Mouse (Mus musculus): ENCODE measurements at regions not wholly inside any gene's neighbourhood (a gene's known extent, or its start where the extent isn't known, plus 50 kb on each side); places are given as distances from the start of the nearest gene placed in this dataset.
A peak's percentile ranks its signal among the peaks of the same experiment; 100 is the strongest.

- no peak for DNase-seq
Observed at GRCm38 (mm10) chr6:98597612-98598011, 255.1 kb upstream of the Gm765 start.

GRCm38 (mm10) chr6:98590989-98591388 lies 248.4 kb upstream of the Gm765 start:
- no peak for DNase-seq

- no peak for DNase-seq
Observed at GRCm38 (mm10) chr6:98588979-98589378, 246.4 kb upstream of the Gm765 start.

GRCm38 (mm10) chr6:98584541-98584940 lies 242.0 kb upstream of the Gm765 start:
- DNase-seq = no peak

GRCm38 (mm10) chr6:98582826-98583225 lies 240.3 kb upstream of the Gm765 start:
- DNase-seq = no peak

GRCm38 (mm10) chr6:98575227-98575626 lies 232.7 kb upstream of the Gm765 start:
- no peak for DNase-seq

GRCm38 (mm10) chr6:98555702-98556101 lies 213.1 kb upstream of the Gm765 start:
- no peak for DNase-seq

GRCm38 (mm10) chr6:98553922-98554321 lies 211.4 kb upstream of the Gm765 start:
- DNase-seq = no peak

- no peak for DNase-seq
Observed at GRCm38 (mm10) chr6:98551781-98552180, 209.2 kb upstream of the Gm765 start.

- DNase-seq = no peak
Observed at GRCm38 (mm10) chr6:98526882-98527440, 184.4 kb upstream of the Gm765 start.

GRCm38 (mm10) chr6:98525286-98525685 lies 182.7 kb upstream of the Gm765 start:
- peak in 1 of 2 experiments; percentile 52 for DNase-seq

- no peak for DNase-seq
Observed at GRCm38 (mm10) chr6:98524659-98525058, 182.1 kb upstream of the Gm765 start.

GRCm38 (mm10) chr6:98521526-98521925 lies 179.0 kb upstream of the Gm765 start:
- DNase-seq = no peak

- DNase-seq = no peak
Observed at GRCm38 (mm10) chr6:98514826-98515225, 172.3 kb upstream of the Gm765 start.

- DNase-seq = no peak
Observed at GRCm38 (mm10) chr6:98514376-98514775, 171.8 kb upstream of the Gm765 start.

GRCm38 (mm10) chr6:98513217-98513616 lies 170.7 kb upstream of the Gm765 start:
- no peak for DNase-seq

GRCm38 (mm10) chr6:98502726-98503125 lies 160.2 kb upstream of the Gm765 start:
- no peak for DNase-seq

GRCm38 (mm10) chr6:98499721-98500120 lies 157.2 kb upstream of the Gm765 start:
- no peak for DNase-seq

- no peak for DNase-seq
Observed at GRCm38 (mm10) chr6:98486626-98487025, 144.1 kb upstream of the Gm765 start.

GRCm38 (mm10) chr6:98483319-98484123 lies 141.0 kb upstream of the Gm765 start:
- DNase-seq = no peak

- DNase-seq = no peak
Observed at GRCm38 (mm10) chr6:98482319-98482718, 139.8 kb upstream of the Gm765 start.

- no peak for DNase-seq
Observed at GRCm38 (mm10) chr6:98467563-98467962, 125.0 kb upstream of the Gm765 start.

GRCm38 (mm10) chr6:98452277-98452676 lies 109.7 kb upstream of the Gm765 start:
- DNase-seq = no peak

- DNase-seq = no peak
Observed at GRCm38 (mm10) chr6:98435676-98436075, 93.1 kb upstream of the Gm765 start.

- no peak for DNase-seq
Observed at GRCm38 (mm10) chr6:98433286-98433685, 90.7 kb upstream of the Gm765 start.

Data from spleen, adult 18-20 months (tissue).